Mouse (Mus musculus): ENCODE measurements around the gene Rgs3.

The Rgs3 gene

GRCm38 (mm10) chr4:62730861-62731260, 171.2 kb downstream of the Rgs3 start:
- DNase-seq, result no peak

GRCm38 (mm10) chr4:62731531-62732063, 171.9 kb downstream of the Rgs3 start:
- DNase-seq, result peak in 1 of 2 experiments; percentile 24

- peak; percentile 20 for DNase-seq
Observed at GRCm38 (mm10) chr4:62732096-62732495, 172.4 kb downstream of the Rgs3 start.

GRCm38 (mm10) chr4:62732840-62733239, 173.2 kb downstream of the Rgs3 start:
- DNase-seq, result no peak

GRCm38 (mm10) chr4:62733938-62734337, 174.3 kb downstream of the Rgs3 start:
- DNase-seq, result no peak

GRCm38 (mm10) chr4:62735291-62735690, 175.6 kb downstream of the Rgs3 start:
- DNase-seq, result peak in 1 of 2 experiments; percentile 26

GRCm38 (mm10) chr4:62735878-62736277, 176.2 kb downstream of the Rgs3 start:
- DNase-seq, result peak; percentile 63 to 68

GRCm38 (mm10) chr4:62736421-62736820, 176.8 kb downstream of the Rgs3 start:
- peak; percentile 68 to 71 for DNase-seq

- no peak for DNase-seq
Observed at GRCm38 (mm10) chr4:62736904-62737303, 177.3 kb downstream of the Rgs3 start.

GRCm38 (mm10) chr4:62737983-62738695, 178.5 kb downstream of the Rgs3 start:
- DNase-seq, result peak; percentile 27 to 50

GRCm38 (mm10) chr4:62738996-62739395, 179.3 kb downstream of the Rgs3 start:
- DNase-seq, result no peak

GRCm38 (mm10) chr4:62739591-62739990, 179.9 kb downstream of the Rgs3 start:
- DNase-seq, result no peak

- no peak for DNase-seq
Observed at GRCm38 (mm10) chr4:62740282-62741054, 180.8 kb downstream of the Rgs3 start.

GRCm38 (mm10) chr4:62741055-62741453, 181.4 kb downstream of the Rgs3 start:
- DNase-seq, result no peak

GRCm38 (mm10) chr4:62741601-62742000, 182.0 kb downstream of the Rgs3 start:
- no peak for DNase-seq

GRCm38 (mm10) chr4:62742885-62743760, 183.5 kb downstream of the Rgs3 start:
- DNase-seq, result no peak

GRCm38 (mm10) chr4:62744534-62744956, 184.9 kb downstream of the Rgs3 start:
- DNase-seq, result no peak

GRCm38 (mm10) chr4:62744985-62745638, 185.5 kb downstream of the Rgs3 start:
- no peak for DNase-seq

Data from cerebellum, postnatal 14 days (tissue).